Mouse (Mus musculus) G1E (cell line): ENCODE measurements around the gene P3h2. TPM values are rescaled to one million over a fixed set of nuclear protein-coding genes. Genes with fewer than 3 reads are reported as not detected.

Experiments used
- ATAC-seq: 2 replicates; pipeline ENCODE4 v1.8.0; 2016; ENCODE audit warnings: mild to moderate bottlenecking; ENCODE audit not compliant: insufficient number of reproducible peaks, poor library complexity, low FRiP score, severe bottlenecking; ENCODE audit errors: extremely low read depth
- DNase-seq: peaks from one replicate; pipeline ENCODE4 v3.0.0; 2012; ENCODE audit warnings: low spot score
- H3K27me3 ChIP-seq: 2 replicates; pipeline ENCODE4 v1.6.1; 2012; ENCODE audit warnings: mild to moderate bottlenecking, low read length, inconsistent platforms; ENCODE audit not compliant: insufficient read depth
- H3K36me3 ChIP-seq: replicated peaks from 2 replicates; pipeline ENCODE3; 2012; ENCODE audit warnings: mild to moderate bottlenecking, inconsistent platforms
- H3K4me1 ChIP-seq: 2 replicates; pipeline ENCODE4 v1.6.1; 2012; ENCODE audit warnings: low read depth, low read length, inconsistent platforms, mixed read lengths; ENCODE audit not compliant: insufficient read depth
- H3K4me3 ChIP-seq: 2 replicates; pipeline ENCODE4 v1.5.1; 2012; ENCODE audit warnings: low read depth, mild to moderate bottlenecking, inconsistent platforms, low read length, moderate library complexity, mixed read lengths
- H3K9me3 ChIP-seq: replicated peaks from 2 replicates; pipeline ENCODE4 v1.6.1; 2012; ENCODE audit warnings: inconsistent platforms
- CTCF ChIP-seq: IDR thresholded peaks from 2 replicates; pipeline ENCODE4 v1.5.1; 2012; ENCODE audit warnings: low read depth, low read length, inconsistent platforms, mixed read lengths
- GATA1 ChIP-seq: IDR thresholded peaks from 2 replicates; pipeline ENCODE4 v1.6.1; 2012; ENCODE audit warnings: borderline replicate concordance, low read length, inconsistent platforms, mixed read lengths
- GATA2 ChIP-seq: IDR thresholded peaks from 2 replicates; pipeline ENCODE4 v1.6.1; 2012; ENCODE audit warnings: low read depth, low read length, inconsistent platforms, borderline replicate concordance
- POLR2AphosphoS5 ChIP-seq: IDR thresholded peaks from 2 replicates; pipeline ENCODE4 v1.6.1; 2012; ENCODE audit warnings: low read depth, low read length, inconsistent platforms; ENCODE audit not compliant: insufficient replicate concordance
- TAL1 ChIP-seq: conservative IDR thresholded peaks from 2 replicates; pipeline ENCODE4 v1.6.1; 2012; ENCODE audit warnings: low read depth, low read length, inconsistent platforms, mixed read lengths
- polyA plus RNA-seq: library from polyadenylated mRNA; stranded (reverse); fragments of >175 nt; gene quantifications from 2 replicates; pipeline ENCODE4 v1.2.3, GENCODE M21; 2012
- total RNA-seq, 2 experiments: library from RNA; stranded (forward) in 1 of 2; stranded (reverse) in 1 of 2; fragments of 200-1000 nt in 1 of 2; fragments of >200 nt in 1 of 2; fragmentation: Nextera tagmentation in 1 of 2; gene quantifications; 2 replicates each; pipeline ENCODE4 v1.2.3; 2014 to 2017

P3h2 gene
- total and polyA plus RNA-seq, 3 experiments: not detected

DNA sequence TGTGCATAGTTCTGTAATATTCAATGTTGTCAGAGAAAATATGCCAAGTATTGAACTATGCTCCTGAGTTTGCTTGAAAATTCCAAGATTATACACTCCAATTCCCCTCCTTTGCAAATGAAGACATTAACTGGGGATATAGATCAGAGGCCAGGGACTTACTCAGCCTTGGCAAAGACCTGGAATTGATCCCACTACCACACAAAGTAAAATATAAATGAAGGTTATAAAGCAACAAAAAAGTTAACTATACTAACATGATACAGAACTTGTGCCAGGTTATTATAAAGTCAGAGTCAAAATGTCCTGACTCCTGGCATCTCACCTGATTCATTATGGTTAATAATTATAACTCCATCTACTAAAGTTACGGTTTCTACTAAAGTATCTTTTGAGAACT lies 18.6 kb downstream of the P3h2 start:
- ATAC-seq: no peak

DNA sequence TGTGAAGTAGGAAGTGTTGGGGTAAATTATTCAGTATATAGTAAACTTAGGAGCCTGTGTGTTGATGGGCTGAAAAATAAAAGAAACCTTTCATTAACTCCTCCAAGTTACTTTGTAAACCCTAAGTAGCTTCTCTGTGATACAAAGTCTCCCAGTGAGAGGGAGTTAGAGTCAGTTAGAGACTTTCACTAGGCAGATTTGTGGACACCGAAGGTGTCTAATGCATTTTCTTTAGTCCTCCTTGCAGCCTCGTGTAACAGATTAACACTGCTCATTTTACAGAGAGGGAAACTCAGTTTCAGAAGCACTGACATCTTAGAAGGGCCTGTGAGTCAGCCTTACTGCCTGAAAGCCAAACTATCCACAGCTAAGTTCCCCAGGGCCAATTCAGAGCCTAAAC lies 20.4 kb downstream of the P3h2 start:
- no peaks in the 10 kb centered on the region for H3K27me3 ChIP-seq
- H3K9me3 ChIP-seq: peaks cover 6% of the 10 kb centered on the region
- ATAC-seq: no peak
- no peak for TF ChIP-seq CTCF
- no peak for TF ChIP-seq GATA1
- TF ChIP-seq TAL1: no peak
- TF ChIP-seq GATA2: no peak
- TF ChIP-seq POLR2AphosphoS5: no peak
- no peak for DNase-seq
- no peak overlapping the region for H3K4me3 ChIP-seq
- H3K4me1 ChIP-seq: no peaks in the 10 kb centered on the region
- no peaks in the 10 kb centered on the region for H3K36me3 ChIP-seq

More for the DNA sequence above, 18.6 kb downstream of the P3h2 start:
- H3K9me3 ChIP-seq: peaks cover 6% of the 10 kb centered on the region
- TF ChIP-seq TAL1: no peak
- TF ChIP-seq GATA2: no peak
- no peak for TF ChIP-seq GATA1
- no peak for TF ChIP-seq POLR2AphosphoS5
- TF ChIP-seq CTCF: no peak
- no peak for DNase-seq
- H3K36me3 ChIP-seq: no peaks in the 10 kb centered on the region
- no peaks in the 10 kb centered on the region for H3K4me1 ChIP-seq
- H3K27me3 ChIP-seq: no peaks in the 10 kb centered on the region
- no peak overlapping the region for H3K4me3 ChIP-seq

DNA sequence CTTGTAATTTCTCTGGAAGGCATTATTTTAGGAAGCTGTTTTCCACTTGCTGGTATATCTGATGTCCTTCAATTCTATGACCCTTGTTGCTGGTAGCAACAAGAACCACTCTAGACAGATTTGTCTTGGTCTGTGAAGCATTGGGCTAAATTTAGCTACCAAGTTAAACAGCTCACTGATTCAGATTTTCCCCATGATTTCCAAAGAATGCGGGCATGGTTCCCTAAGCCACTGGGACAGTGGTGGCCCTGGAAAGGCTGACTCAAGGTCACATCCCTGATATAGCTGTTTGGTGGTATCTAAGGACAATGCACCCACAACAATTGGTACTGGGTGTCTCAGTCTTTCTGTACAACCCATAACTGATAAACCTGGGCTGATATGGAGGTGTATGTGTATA lies 22.8 kb downstream of the P3h2 start:
- Histone ChIP-seq H3K36me3 (no peaks in the 10 kb centered on the region), H3K27me3 (no peaks in the 10 kb centered on the region), H3K9me3 (peaks cover 4% of the 10 kb centered on the region), H3K4me3 (no peak overlapping the region), H3K4me1 (no peaks in the 10 kb centered on the region)
- TF ChIP-seq CTCF: no peak
- no peak for TF ChIP-seq POLR2AphosphoS5
- no peak for TF ChIP-seq GATA2
- no peak for TF ChIP-seq GATA1
- no peak for TF ChIP-seq TAL1
- ATAC-seq (no peak), DNase-seq (no peak)

DNA sequence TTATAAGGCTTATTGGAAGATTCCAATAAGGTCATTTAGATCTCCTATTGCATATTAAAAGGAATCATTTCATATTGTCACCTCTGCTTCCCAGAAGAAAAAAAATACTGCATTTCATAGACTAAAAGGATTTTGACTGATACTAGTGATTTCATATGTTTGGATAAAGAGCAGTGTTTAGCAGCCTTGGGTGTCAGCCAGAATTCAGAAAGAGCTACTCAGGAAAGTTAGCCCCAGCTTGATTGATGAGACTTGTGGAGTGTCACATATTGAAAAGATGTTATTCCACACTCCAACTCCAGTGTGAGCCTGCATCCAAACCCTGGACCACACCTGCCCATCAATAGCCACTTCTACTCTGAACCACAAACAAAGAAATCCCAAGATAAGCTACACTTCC lies 23.2 kb downstream of the P3h2 start:
- no peak for DNase-seq
- no peak for ATAC-seq
- TF ChIP-seq GATA2: no peak
- no peak for TF ChIP-seq GATA1
- no peak for TF ChIP-seq TAL1
- no peak for TF ChIP-seq CTCF
- TF ChIP-seq POLR2AphosphoS5: no peak
- no peak overlapping the region for H3K4me3 ChIP-seq
- H3K4me1 ChIP-seq: no peaks in the 10 kb centered on the region
- H3K27me3 ChIP-seq: no peaks in the 10 kb centered on the region
- no peaks in the 10 kb centered on the region for H3K36me3 ChIP-seq
- no peaks in the 10 kb centered on the region; the same call in 1 of the 2 replicates for H3K9me3 ChIP-seq

DNA sequence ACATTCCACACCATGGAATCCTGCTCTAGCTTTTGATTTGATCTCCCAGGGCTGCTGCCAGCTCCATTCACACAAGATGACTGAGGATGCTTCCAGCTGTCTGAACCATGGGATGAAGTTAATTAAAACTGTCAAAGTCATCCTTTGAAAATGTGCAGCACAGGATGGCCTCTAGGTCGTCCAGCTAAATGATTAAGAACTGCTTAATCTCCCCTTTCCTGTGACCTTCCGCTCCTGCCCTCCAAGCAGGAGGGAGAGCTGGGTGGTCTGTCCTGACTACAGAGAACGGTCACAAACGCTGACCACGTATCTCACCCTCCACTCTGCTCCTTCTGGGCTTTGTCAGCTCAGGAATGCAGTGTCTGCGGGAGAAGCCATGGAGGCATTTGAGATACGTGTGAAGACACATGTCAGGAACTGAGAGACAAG lies 26.6 kb downstream of the P3h2 start:
- TF ChIP-seq CTCF (no peak), GATA2 (no peak), GATA1 (no peak), TAL1 (no peak), POLR2AphosphoS5 (no peak)
- Histone ChIP-seq H3K4me3 (no peak overlapping the region), H3K4me1 (no peaks in the 10 kb centered on the region), H3K9me3 (no peaks in the 10 kb centered on the region; the same call in 1 of the 2 replicates), H3K36me3 (no peaks in the 10 kb centered on the region), H3K27me3 (no peaks in the 10 kb centered on the region)
- ATAC-seq (no peak), DNase-seq (no peak)

DNA sequence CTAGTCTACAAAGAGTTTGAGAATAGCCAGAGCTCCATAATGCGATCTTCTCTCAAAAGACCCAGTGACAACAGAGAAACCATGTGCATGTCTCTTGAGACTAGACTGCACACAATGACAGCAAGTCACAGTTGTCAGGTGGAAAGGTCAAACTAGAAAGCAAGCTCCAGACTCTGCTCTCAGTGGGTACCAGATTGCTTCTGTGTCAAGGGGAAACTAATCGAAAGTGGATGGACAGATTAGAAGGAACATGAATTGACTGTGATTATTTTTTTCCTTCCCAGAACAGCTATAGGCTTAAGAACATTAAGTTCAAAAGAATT lies 27.5 kb downstream of the P3h2 start:
- no peak for TF ChIP-seq TAL1
- TF ChIP-seq GATA1: no peak
- TF ChIP-seq GATA2: no peak
- no peak for TF ChIP-seq CTCF
- TF ChIP-seq POLR2AphosphoS5: no peak
- ATAC-seq: no peak
- Histone ChIP-seq H3K4me3 (no peak overlapping the region), H3K4me1 (no peaks in the 10 kb centered on the region), H3K36me3 (no peaks in the 10 kb centered on the region), H3K27me3 (no peaks in the 10 kb centered on the region), H3K9me3 (no peaks in the 10 kb centered on the region; the same call in 1 of the 2 replicates)
- no peak for DNase-seq
